Mouse (Mus musculus) heart, postnatal 36 days (tissue): ENCODE measurements around the gene Chrna10. TPM values are rescaled to one million over a fixed set of nuclear protein-coding genes. Genes with fewer than 3 reads are reported as not detected.

Experiments used
- DNase-seq, 2 experiments: peaks; one replicate each; pipeline ENCODE4 v3.0.0; 2021 to 2022
- intact Hi-C: fragments of 180-260 bp; cut with DNase I; formaldehyde crosslinking; loops from one replicate; pipeline ENCODE4 v1.15.1; 2025
- total RNA-seq, 2 experiments: library from RNA; stranded (reverse); gene quantifications; 2 replicates each; pipeline ENCODE4 v1.2.3; 2021

The Chrna10 gene
- not detected for total RNA-seq

DNA sequence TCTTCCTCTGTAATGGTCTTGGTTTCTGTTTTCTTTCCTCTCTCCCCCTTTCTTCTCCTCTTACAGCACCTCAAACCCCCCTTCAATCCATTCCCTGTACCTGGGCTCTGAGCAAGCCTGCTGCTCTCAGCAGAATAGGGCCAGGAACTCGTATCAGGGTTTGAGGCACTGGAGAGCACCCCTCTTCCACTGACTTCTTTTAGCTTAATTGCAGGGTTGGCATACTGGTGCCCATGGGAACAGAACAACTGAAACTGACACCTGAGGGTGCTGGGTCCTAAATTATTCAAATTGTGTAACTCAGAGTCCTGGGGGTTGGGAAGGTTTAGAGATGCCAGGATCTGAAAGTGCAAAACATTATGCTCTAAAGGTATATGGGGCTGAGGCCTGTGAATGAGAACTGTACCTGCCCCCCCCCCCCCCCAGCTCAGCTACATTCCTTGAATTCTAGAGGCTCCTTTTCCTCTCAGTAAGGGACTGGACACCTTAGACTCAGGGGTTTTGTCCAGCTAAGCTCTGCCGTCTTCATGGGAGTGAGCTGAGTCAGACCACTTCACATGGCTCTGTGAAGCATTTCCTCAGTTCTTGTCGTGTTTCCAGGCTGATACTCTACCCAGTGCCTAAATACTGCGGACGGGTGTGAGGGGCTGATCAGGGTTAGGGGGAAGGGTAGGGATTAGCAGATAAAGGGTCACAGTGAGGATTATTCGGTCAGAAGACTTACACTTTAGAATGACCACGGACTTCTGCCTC lies at the start of gene Chrna10:
Chrna10 (minus strand) TSS at position 250 of the 753 bp plus-strand sequence.
- no peak for DNase-seq
- intact Hi-C loops: no loop called here

DNA sequence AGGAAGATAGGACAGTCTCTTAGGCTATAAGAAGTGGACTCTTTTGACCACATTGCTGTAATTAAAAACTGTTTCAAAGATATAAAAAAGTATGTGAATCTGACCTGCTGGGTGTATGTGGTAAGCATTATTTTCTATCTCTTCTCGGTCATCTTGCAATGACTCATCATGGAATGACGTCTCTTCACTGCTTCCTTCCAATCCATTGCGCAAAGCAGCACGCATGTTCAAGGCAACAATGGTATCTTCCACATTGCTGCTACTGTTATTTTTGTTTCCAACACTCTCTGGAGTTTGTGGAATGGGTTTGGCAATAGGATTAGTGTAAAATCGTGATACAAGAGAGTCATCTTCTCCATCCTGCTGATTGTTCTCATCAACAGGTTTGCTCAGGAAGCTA lies 37.1 kb upstream of the Chrna10 start:
- intact Hi-C loops: no loop called here
- no peak for DNase-seq

GRCm38 (mm10) chr7:102137898-102138297 lies 21.3 kb upstream of the Chrna10 start:
- intact Hi-C loops: no loop called here
- DNase-seq: no peak

DNA sequence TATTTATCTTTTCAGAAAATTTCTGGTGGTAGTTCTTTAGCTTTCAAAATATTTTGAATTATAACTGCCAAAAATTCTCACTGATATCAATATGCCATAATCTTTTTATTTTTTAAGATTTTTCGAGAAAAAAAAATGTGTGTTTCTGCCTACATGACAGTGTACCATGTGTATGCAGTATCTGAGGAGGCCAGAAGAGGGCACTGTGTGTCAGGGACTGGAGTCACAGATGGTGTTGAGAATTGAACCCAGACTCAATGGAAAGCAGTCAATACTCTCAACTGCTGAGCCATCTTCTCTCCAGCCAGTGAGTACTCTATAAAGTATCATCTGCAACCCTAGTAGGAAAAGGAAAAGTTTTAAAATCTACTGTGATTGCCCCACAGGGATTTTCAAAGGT lies 20.8 kb upstream of the Chrna10 start:
- DNase-seq: no peak

GRCm38 (mm10) chr7:102132395-102132794 lies 15.8 kb upstream of the Chrna10 start:
- no peak for DNase-seq
- intact Hi-C loops: no loop called here

More for the DNA sequence above, 20.8 kb upstream of the Chrna10 start:
- intact Hi-C loops: no loop called here

DNA sequence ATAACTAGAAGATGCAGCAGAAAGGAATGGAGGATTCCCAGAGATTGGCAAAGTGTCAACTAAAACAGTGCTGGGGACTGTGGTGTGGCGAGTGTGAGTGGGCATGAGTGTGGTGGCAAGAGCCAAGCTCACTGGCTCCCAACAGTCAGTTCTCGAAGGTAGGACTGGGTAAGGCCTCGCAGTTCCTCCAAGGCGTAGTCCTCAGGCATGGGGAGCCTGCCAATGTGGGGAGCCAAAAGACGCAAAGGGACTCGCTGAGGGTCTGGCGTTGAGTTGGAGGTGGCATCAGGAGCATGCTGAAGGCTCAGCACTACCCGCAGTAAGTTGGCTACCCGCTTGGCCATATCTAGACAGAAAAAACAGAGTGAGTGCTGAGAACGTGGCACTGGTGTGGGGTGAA lies 3.7 kb upstream of the Chrna10 start:
- DNase-seq: no peak
- intact Hi-C loops: no loop called here

GRCm38 (mm10) chr7:102117382-102117781 lies 754 bp upstream of the Chrna10 start:
- intact Hi-C loops: no loop called here
- no peak for DNase-seq

DNA sequence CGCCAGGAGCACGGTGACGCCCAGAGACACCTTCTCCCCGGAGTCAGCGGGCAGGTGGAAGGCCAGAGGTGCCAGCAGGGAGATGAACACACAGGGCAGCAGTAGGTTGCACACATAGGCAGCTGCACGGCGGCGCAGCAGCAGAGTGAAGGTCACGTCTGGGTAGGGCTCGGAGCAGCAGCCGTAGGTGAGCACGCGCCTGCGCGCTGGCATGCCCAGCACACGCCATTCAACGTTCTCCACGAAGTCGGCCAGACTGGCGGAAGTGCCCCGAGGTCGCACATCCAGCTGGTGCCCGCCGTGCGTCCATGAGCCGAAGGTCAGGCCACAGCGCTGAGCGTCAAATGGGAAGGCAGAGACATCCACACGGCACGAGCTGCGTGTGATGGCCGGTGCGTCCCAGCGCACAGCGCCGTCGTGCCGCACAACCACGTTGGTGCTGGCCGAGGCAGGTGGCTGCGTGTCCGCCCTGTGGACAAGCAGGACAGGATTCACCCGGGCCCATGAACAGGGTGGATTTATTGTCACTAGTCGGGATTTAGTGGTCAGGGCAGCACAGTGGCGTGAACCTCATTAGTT lies 3.4 kb downstream of the Chrna10 start:
- DNase-seq: no peak
- intact Hi-C loops: no loop called here

GRCm38 (mm10) chr7:102109746-102110145 lies 6.9 kb downstream of the Chrna10 start:
- intact Hi-C loops: no loop called here
- DNase-seq: no peak

GRCm38 (mm10) chr7:102109171-102109570 lies 7.5 kb downstream of the Chrna10 start, which contains the start of gene Art5:
TSS of gene Art5 (minus strand) at chr7:102109489.
- DNase-seq: no peak
- intact Hi-C loops: no loop called here

DNA sequence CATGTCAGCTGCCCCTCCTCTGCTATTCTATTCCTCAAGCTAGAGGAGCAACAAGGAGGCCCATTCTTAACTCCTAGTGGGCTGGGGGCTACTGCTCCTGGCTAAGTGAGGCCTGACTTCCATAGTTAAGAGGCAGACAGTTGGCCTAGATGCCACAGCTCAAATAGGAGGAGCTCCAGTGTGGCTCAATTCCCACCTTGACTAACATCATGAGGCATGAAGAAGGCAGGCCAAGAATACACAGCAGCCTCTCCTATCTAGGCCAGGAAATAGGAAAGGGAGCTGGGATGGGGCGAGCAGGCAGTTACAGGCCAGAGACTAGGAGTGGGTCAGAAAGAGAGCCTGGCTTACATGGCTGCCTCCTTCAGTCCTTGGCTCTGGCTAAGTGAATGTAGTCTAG lies 8.4 kb downstream of the Chrna10 start:
- no peak for DNase-seq
- intact Hi-C loops: no loop called here

GRCm38 (mm10) chr7:102106700-102107141 lies 9.9 kb downstream of the Chrna10 start:
- peak; percentile 25 to 32 for DNase-seq
- intact Hi-C loops: no loop called here

GRCm38 (mm10) chr7:102104126-102104525 lies 12.5 kb downstream of the Chrna10 start:
- intact Hi-C loops: no loop called here
- no peak for DNase-seq

GRCm38 (mm10) chr7:102103555-102103954 lies 13.1 kb downstream of the Chrna10 start:
- intact Hi-C loops: no loop called here
- DNase-seq: no peak

- no peak for DNase-seq
Observed at GRCm38 (mm10) chr7:102102696-102103095, 13.9 kb downstream of the Chrna10 start.

DNA sequence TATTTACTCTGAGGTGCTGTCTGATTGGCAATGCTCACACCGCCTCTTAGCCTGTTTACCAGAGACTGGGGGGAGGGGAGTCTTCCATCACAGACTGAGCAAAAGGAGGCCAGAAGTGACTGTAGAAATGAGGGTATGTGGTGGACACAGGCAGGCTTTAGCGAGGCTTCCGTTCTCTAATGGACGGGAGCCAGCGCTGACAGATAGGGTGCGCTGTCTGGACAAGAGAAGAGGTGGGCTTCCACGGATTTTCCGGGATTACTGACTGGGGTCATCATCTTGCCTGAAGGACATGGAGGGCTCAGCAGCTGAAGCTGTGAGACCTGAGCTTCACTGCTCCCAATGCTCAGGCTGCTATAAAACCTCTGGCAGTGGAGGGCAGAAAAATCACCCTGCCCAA lies 14.4 kb downstream of the Chrna10 start:
- DNase-seq: peak in 1 of 2 experiments; percentile 37
- intact Hi-C loops: no loop called here

More at GRCm38 (mm10) chr7:102102696-102103095, 13.9 kb downstream of the Chrna10 start:
- intact Hi-C loops: no loop called here

DNA sequence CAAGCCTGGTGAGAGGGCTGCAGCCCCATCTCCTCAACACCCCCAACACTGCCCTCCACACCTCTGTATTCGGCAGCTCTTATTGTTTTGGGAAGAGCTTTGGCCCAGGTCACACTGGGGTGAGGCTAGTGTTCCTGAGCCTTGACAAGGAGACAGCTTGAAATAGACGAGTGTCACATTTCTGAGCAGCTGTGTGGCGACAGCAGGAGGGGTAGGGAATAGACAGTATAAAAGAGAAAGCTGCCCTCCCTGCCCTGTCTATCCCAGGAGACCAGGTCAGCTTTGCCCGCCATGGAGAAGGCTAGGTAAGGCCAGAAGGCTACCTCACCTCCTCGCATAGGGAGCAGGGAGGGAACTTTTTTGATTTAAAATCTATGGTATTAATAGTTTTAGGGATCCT lies 15.1 kb downstream of the Chrna10 start, which contains the start of gene Art1:
Art1 (plus strand) TSS at position 257 of the 400 bp plus-strand sequence.
- intact Hi-C loops: no loop called here
- DNase-seq: peak; percentile 49

DNA sequence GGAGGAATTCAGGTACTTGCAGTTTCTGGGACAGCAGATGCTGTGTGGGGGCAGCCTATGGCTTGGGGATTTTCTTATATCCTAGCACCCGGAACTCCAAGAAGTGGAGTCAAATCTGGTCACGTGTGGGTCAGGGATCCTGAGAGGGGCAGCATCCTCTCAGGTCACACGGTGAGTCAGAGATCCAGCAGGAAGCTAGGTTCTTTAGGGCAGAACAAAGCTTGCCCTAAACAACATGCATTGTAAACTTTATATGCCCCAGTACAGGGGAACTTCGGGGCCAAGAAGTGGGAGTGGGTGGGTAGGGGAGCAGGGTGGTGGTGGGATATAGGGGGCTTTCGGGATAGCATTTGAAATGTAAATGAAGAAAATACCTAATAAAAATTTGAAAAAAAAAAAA lies 15.8 kb downstream of the Chrna10 start:
- DNase-seq: no peak
- intact Hi-C loops: no loop called here

DNA sequence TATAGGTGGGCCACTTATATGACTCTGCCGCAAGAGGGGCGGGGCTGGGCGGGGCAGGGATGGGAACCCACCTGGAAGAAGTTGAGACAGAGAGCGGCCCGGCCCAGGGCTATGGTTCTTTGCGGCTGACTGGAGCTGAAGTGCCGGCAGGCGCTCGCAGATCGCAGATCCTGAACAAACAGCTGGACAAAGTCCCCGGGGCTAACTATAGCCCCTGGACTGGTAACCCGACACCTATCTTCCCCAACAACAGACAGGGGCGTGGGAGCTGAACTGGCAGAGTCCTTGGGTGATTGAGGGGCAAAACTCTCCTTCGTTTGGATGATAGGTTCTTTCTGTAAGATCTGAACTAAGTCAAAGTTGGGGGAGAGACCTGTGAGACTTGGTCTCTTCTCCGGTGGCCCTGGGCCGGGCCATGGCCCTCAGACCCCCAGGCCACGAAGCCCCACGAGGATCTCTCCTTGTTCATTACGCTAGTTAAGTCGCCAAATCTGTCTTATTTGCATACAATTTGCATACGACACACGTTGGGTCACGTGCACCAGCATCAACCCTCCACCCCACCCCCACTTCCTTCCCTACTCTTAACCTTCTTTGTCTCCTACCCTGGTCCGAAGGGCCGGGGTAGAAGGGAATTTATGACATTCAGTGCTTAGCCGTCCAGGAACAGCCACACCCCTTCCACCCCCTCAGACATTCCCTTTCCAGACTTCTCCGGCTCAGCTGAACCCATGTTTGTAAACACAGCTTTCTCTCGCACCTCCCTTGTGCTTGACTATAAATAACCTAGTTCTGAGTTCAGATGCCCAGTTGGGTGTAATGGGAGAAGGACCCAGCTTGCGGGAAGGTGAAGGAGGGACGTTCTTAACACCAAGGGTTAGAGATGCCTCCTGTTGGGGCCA lies 16.6 kb downstream of the Chrna10 start:
- intact Hi-C loops: no loop called here
- DNase-seq: peak; percentile 28 to 50

DNA sequence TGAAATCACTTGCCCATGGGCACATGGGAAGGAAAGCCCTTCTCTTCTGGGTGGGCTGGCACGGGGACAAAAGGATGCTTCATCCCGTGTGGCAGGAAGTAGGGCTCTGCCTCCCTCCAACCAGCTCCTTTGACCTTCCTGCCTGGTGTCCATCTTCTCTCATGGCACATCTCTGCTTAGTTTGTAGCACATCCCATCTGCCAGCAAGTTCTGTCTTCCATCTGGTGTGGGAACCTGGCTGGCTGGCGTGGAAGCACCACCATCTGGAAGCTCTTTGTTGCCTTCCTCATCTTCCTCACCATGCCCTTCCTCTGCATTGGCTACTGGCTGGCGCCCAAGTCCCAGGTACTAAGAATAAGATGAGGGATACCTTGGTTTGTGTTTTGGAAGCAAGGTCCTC lies 29.3 kb downstream of the Chrna10 start:
- DNase-seq: no peak

More for the DNA sequence above, 29.3 kb downstream of the Chrna10 start:
- intact Hi-C loops: no loop called here
